Mouse (Mus musculus): ENCODE measurements around the gene Prelp. TPM values are rescaled to one million over a fixed set of nuclear protein-coding genes. Genes with fewer than 3 reads are reported as not detected.

The Prelp gene
- polyA plus RNA-seq, 1 experiment from 2014 or later, result 0.16 TPM

DNA sequence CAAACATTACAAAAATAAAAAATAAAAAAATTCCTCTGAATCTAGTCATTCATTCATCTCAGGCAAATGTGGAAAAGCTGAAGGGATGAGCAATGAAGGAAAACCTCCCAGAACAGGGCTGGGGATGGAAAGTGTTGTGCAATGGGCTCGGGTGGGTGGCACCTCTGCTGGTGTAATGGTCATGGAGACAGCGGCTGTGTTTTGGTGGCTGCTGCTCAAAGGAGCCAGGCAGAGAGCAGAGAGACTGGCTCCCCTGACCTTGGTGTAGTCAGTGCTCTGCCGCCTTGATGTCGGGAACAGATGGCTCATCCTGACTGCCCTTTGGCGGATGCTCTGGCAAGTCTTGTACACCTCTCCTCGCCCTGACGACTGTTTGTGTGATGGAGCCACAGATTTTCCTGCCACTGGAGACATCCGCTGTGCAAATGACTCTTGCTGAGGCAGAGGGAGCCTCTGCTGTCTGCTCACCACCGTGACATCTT is 32.1 kb upstream of the Prelp start:
- peaks cover 34% of the 10 kb centered on the region for H3K4me1 ChIP-seq
- H3K36me3 ChIP-seq, result no peaks in the 10 kb centered on the region
- no peaks in the 10 kb centered on the region for H3K9me3 ChIP-seq
- 45% methylated on average over 9 of the region's 9 CpGs for WGBS
- H3K27me3 ChIP-seq (ENCODE audit: insufficient read depth, poor library complexity, severe bottlenecking), result peaks cover 3% of the 10 kb centered on the region; the same call in 1 of the 2 replicates
- no peak for DNase-seq (ENCODE audit: low spot score)
- peak overlapping the region; percentile 14 for H3K27ac ChIP-seq
- H3K4me3 ChIP-seq, result no peak overlapping the region

DNA sequence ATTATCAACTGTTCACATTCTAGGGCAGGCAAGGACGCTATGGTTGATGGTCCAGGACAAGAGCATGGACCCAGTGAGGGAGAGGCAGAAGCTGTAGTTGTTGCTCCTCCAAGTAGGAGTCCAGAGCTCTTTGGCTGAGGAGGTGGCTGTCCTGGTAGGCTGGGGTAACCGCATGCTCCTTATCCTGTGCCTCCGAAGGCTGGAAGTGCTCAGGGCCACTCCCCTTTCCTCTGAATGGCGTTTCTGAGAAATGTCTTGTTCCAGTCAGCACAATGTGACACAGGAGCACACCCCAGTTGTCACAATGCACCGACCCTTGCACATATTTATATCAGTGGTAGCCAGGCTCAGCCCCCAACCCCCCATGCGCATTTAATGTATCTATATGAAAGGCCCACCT is 30.4 kb upstream of the Prelp start:
- Histone ChIP-seq H3K27me3 (ENCODE audit: insufficient read depth, poor library complexity, severe bottlenecking) (0 out of 2 replicates have a peak, but pooled peaks cover 3% of the 10 kb centered on the region), H3K27ac (peak overlapping the region; percentile 30), H3K4me3 (no peak overlapping the region), H3K4me1 (peaks cover 34% of the 10 kb centered on the region), H3K9me3 (no peaks in the 10 kb centered on the region), H3K36me3 (no peaks in the 10 kb centered on the region)
- peak; percentile 90 for DNase-seq (ENCODE audit: low spot score)
- 44% methylated on average over 6 of the region's 6 CpGs for WGBS

DNA sequence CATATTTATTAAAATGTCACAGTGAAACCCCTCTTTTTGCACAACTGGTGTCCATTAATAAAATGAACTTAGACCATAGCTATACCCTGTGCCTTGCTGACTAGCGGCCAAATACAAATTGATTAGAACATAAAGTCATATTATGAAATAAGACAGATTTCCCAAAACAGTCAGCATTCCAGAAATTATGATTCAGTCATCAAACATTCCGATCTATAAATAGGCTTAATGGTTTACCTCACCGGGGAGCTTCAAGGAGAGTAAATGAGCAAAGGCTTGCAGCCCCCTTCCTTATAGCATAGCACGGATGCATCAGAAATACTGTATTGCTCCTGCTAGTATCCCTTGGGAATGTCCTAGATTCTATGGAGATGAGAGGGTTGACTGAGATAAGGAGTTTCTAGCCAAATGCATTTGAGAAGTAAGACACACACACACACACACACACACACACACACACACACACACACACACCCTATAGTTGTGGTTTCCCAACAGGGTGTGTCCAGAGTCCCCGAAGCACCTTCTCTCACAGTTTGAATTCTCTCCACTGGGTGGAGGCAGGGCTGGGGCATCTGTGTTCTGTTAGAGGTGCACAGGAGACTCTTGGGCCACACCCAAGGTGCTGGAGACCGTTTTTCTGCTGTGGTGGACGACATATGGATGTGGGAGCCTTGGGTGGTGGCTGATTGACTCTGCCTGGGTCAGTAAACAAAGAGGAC is 29.0 kb upstream of the Prelp start:
- Histone ChIP-seq H3K4me1 (peaks cover 34% of the 10 kb centered on the region), H3K9me3 (no peaks in the 10 kb centered on the region), H3K36me3 (no peaks in the 10 kb centered on the region), H3K27ac (peak overlapping the region; percentile 32; the same call in 1 of the 2 replicates), H3K27me3 (ENCODE audit: insufficient read depth, poor library complexity, severe bottlenecking) (0 out of 2 replicates have a peak, but pooled peaks cover 3% of the 10 kb centered on the region), H3K4me3 (no peak overlapping the region)
- 67% methylated on average over 7 of the region's 7 CpGs for WGBS
- peak; percentile 86 for DNase-seq (ENCODE audit: low spot score)

DNA sequence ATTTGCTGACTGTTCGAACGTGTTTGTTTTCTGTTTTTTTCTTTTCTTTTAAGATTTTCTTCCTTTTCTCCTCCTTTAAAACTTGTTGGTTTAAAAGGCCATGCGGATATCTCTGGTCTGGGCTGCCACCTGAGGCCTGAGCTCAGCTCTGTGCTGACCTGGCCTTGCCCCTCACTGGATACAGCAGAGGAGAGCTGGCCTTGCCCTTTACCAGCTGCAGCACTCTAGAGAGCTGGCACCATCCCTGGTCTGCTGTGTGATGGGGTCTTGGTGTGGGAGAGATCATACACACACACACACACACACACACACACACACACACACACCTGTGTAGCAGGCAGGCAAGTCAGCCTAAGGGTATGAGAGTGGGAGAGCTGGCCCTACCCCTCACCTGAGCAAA is 23.9 kb upstream of the Prelp start:
- Histone ChIP-seq H3K36me3 (no peaks in the 10 kb centered on the region), H3K27me3 (ENCODE audit: insufficient read depth, poor library complexity, severe bottlenecking) (0 out of 2 replicates have a peak, but pooled peaks cover 3% of the 10 kb centered on the region), H3K27ac (no peak overlapping the region), H3K4me3 (no peak overlapping the region), H3K4me1 (peaks cover 10% of the 10 kb centered on the region), H3K9me3 (no peaks in the 10 kb centered on the region)
- WGBS, result 93% methylated on average over 3 of the region's 3 CpGs
- no peak for DNase-seq (ENCODE audit: low spot score)

DNA sequence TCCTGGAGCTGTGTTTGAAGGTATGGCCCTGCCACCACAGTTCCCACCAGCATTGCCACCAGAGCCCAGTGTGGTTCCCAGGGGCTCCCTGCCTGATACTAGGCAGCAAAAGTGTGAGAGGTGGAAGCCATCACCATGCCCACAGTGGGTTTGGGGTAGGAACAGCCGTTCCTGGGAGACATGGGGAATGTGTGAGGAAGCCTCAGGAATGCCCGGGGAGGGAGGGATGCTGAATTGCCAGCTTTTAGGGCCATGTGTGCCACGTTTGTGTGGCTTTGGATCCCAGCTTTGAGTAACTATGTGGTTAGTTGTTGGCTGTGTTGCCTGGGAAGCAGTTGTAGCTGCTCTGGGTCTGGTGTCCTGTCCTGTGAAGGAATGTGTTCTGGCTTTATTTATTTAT is 20.7 kb upstream of the Prelp start:
- WGBS, result 74% methylated on average over 3 of the region's 3 CpGs
- no peak for DNase-seq (ENCODE audit: low spot score)
- H3K4me1 ChIP-seq, result peaks cover 10% of the 10 kb centered on the region

DNA sequence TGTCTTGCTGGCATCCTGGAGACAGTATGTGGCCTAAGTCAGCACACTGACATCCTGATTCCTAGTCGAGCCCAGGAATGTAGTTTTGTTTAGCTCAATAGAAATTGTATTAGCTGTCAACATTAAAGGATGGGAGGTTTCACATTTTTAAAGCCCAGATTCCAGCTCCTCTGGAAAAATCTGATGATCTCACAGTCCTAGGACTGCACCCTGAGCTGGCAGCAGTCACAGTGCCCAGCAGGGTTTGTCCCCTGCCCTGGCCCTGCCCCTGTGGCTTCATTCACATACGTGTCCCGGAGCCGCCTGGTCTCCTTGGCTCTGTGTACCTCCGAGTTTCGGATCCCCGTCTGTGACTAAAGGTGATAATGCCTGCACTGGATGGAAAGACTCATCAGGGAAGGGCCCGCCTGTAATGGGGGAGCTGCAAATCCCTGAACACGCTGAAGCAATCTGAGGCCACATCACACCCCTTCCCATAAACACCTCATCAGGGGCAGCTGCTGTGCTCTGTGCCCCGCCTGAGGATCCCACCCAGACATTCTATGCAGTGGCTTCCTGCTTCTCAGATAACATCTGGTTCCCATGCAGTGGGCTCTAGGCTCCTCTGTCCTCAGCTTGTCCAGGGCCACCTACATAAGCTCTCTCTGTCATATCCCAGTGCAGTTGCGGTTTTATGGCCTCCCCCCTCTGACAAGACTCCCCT is 20.1 kb upstream of the Prelp start:
- no peak for DNase-seq (ENCODE audit: low spot score)
- Histone ChIP-seq H3K27ac (no peak overlapping the region), H3K4me1 (peaks cover 10% of the 10 kb centered on the region), H3K9me3 (no peaks in the 10 kb centered on the region), H3K36me3 (no peaks in the 10 kb centered on the region), H3K27me3 (ENCODE audit: insufficient read depth, poor library complexity, severe bottlenecking) (no peaks in the 10 kb centered on the region), H3K4me3 (no peak overlapping the region)
- WGBS, result 52% methylated on average over 11 of the region's 11 CpGs

More for the DNA sequence above, 20.7 kb upstream of the Prelp start:
- Histone ChIP-seq H3K27ac (no peak overlapping the region), H3K4me3 (no peak overlapping the region), H3K27me3 (ENCODE audit: insufficient read depth, poor library complexity, severe bottlenecking) (no peaks in the 10 kb centered on the region), H3K9me3 (no peaks in the 10 kb centered on the region), H3K36me3 (no peaks in the 10 kb centered on the region)

DNA sequence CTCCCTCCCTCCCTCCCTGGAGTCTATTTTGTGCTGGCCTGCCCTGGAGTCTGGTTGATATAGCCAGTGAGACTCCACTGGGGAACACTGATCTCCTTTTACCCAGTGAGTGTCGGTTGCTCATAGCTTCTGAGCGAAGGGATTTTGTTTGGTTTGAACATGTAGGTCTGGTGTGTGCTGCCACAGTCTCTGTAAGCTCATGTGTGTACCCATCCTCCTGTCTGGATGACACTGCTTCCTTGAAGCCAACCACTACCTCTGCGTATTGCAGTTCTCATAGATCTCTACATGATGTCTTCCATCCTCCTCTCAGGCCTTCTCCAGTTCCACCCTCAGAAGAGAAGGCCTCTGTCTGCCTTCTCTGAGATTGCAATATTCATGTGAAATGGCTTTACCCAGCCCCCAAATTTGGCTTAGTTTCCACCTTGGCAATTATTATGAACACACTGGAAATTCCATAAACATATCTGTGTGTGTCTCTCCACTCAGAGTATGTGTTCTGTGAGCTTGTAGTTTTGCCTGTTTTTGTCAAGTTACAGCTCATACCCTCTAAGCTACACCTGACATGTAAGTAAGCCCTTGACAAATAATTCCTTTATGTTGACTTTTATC is 19.4 kb upstream of the Prelp start:
- 89% methylated on average over 3 of the region's 3 CpGs for WGBS
- DNase-seq (ENCODE audit: low spot score), result no peak
- H3K27ac ChIP-seq, result no peak overlapping the region
- H3K9me3 ChIP-seq, result no peaks in the 10 kb centered on the region
- no peaks in the 10 kb centered on the region for H3K27me3 ChIP-seq (ENCODE audit: insufficient read depth, poor library complexity, severe bottlenecking)
- H3K4me1 ChIP-seq, result peaks cover 10% of the 10 kb centered on the region
- no peak overlapping the region for H3K4me3 ChIP-seq
- H3K36me3 ChIP-seq, result no peaks in the 10 kb centered on the region

DNA sequence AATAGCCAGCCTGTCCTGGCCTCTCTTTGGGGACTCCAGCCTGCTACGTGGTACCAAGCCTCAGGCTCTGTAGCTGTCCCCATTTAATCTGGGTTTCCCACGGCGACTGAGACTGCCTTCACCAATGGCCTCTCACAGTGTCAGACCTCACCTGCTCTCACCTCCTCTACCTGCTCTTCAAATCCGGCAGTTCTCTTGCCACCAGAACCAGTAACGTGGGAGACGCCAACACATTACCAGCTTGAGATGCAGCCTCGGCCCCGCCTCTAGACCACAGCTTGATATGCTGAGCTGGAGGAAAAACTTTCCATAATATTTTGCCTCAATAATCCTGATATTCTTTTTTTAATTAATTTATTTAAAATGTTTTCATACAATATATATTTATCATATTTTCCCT is 18.5 kb upstream of the Prelp start:
- no peak for DNase-seq (ENCODE audit: low spot score)
- 79% methylated on average over 8 of the region's 8 CpGs for WGBS
- Histone ChIP-seq H3K4me1 (peaks cover 10% of the 10 kb centered on the region), H3K36me3 (no peaks in the 10 kb centered on the region), H3K9me3 (no peaks in the 10 kb centered on the region), H3K27ac (no peak overlapping the region), H3K27me3 (ENCODE audit: insufficient read depth, poor library complexity, severe bottlenecking) (no peaks in the 10 kb centered on the region), H3K4me3 (no peak overlapping the region)

DNA sequence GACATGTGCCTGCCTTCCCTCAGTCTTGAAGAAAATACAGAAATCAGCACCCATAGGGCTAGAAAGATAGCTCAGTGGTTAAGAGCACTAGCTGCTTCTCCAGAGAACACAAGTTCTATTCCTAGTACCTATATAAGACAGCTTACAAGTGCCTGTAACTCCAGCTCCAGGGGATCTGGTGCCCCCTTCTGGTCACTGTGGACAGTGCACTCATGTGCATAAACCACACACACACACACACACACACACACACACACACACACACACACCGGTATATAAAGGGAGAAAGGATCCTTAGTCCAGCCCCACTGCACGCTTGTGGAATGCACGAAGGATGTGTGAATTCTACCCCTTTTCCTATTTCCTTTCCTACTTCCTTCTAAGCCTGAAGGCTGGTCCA is 15.0 kb upstream of the Prelp start:
- H3K9me3 ChIP-seq, result no peaks in the 10 kb centered on the region
- peaks cover 17% of the 10 kb centered on the region for H3K4me1 ChIP-seq
- no peak overlapping the region for H3K4me3 ChIP-seq
- WGBS, result 93% methylated on average over 3 of the region's 3 CpGs
- H3K27ac ChIP-seq, result no peak overlapping the region
- no peaks in the 10 kb centered on the region for H3K27me3 ChIP-seq (ENCODE audit: insufficient read depth, poor library complexity, severe bottlenecking)
- no peaks in the 10 kb centered on the region for H3K36me3 ChIP-seq
- no peak for DNase-seq (ENCODE audit: low spot score)

DNA sequence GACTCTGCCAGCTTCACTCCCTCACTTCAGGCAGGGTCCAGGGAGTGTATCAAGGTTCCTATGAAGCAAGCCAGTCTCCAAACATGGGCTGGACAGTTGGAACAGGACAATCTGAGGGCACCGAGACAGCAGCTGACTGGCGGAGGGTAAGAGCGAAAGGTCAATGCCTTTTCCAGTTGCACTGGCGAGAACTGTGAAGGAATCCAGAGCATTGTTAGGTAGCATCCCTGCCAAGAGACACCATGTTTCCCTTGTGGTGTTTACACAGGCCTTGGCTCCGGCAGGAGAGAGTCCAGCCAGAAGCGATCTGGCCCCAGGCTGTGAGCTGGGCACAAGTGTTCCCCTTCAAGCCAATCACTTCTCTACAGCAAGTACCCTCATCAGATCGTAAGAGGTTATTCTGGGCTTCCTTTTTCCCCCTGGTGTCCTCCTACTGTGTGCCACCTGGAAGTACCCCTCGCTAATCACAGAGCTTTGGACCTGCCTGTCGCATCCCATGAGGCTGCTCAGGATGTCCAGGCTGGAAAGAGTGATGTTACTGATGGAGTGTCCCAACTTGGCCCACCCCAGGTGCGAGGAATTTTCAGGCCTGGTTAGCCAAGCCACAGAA is 13.2 kb upstream of the Prelp start:
- Histone ChIP-seq H3K27ac (no peak overlapping the region), H3K27me3 (ENCODE audit: insufficient read depth, poor library complexity, severe bottlenecking) (no peaks in the 10 kb centered on the region), H3K4me3 (no peak overlapping the region), H3K36me3 (no peaks in the 10 kb centered on the region), H3K4me1 (peaks cover 15% of the 10 kb centered on the region), H3K9me3 (no peaks in the 10 kb centered on the region)
- 74% methylated on average over 10 of the region's 10 CpGs for whole genome bisulfite sequencing
- DNase-seq (ENCODE audit: low spot score), result no peak

DNA sequence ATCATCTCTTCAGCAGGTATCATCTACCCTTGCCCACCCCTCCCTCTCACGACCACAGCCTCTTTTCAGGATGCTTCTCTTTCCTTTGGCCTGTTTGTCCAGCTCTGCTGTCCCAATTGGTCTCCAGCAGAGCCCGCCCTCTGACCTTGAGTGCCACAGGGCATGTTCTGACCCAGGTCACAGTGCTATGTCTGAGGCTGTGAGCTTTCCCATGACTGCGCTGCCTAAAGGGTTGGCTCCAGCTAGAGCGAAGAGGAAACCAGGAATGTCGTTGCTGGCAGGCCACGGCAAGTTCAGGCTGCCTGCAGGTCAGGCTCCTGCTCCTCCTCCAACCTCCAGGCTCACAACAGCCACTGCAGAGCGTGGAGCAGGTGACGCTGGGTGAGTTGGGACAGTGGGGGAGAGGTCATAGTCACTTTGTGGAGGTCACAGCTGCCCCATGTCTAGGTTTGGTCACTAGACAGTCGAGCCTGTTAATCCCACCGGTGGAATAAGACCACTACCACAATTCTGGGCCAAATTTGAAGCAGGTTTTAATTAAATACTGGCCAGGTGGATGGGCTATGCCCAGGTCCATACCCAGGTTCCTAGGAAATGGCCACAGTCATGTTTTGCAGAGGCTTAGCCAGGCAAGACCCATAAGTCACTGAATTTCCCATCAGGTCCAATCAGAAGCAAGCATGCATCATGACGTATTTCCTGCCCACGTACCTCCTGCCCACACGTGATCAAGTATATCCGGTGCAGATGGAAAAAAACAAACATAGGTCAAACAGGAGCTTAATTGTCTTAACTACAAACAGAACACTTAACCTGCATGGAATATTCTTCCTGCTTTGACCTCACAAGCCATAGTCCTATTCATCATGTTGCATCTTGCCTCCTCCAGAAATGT is 12.3 kb upstream of the Prelp start:
- no peaks in the 10 kb centered on the region for H3K9me3 ChIP-seq
- no peaks in the 10 kb centered on the region for H3K36me3 ChIP-seq
- 62% methylated on average over 14 of the region's 14 CpGs for WGBS
- no peaks in the 10 kb centered on the region for H3K27me3 ChIP-seq (ENCODE audit: insufficient read depth, poor library complexity, severe bottlenecking)
- DNase-seq (ENCODE audit: low spot score), result no peak
- peaks cover 15% of the 10 kb centered on the region for H3K4me1 ChIP-seq
- H3K4me3 ChIP-seq, result no peak overlapping the region
- H3K27ac ChIP-seq, result peak overlapping the region; percentile 50

DNA sequence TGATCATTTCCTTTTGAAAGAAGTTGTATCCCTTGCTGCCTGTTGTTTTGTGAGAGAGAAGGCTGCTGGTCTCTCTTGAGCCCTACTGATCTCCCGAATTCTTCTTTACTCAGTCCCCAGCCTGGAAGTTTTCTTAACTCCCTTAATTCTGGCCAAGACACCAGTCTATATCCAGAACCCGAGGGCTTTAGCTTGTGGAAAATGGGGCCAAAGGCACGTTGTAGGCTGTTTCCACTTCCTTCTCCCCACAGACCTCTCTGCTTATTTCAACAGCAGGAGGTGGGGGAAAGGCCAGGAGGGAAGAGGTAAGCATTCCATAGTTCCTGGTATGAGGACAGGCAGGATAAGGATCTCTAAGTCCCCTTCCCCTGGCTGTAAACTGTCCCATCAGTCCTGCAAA is 8.8 kb upstream of the Prelp start:
- peaks cover 15% of the 10 kb centered on the region for H3K4me1 ChIP-seq
- no peak overlapping the region for H3K27ac ChIP-seq
- H3K4me3 ChIP-seq, result no peak overlapping the region
- H3K36me3 ChIP-seq, result no peaks in the 10 kb centered on the region
- H3K27me3 ChIP-seq (ENCODE audit: insufficient read depth, poor library complexity, severe bottlenecking), result no peaks in the 10 kb centered on the region
- 46% methylated on average over 3 of the region's 3 CpGs for WGBS
- H3K9me3 ChIP-seq, result no peaks in the 10 kb centered on the region
- DNase-seq (ENCODE audit: low spot score), result no peak
